Mouse (Mus musculus): ENCODE data around the gene Spag6. TPM values are rescaled to one million over a fixed set of nuclear protein-coding genes. Genes with fewer than 3 reads are reported as not detected.

The Spag6 gene
- total and polyA plus RNA-seq, 3 experiments, result 0.10 TPM; not detected in 2

- Histone ChIP-seq H3K36me3 (ENCODE audit: control insufficient read depth in 1 of 2, insufficient read depth in 2 of 2, low read length in 2 of 2) (no peaks in the 10 kb centered on the region; a peak in 1 of 4 replicates), H3K9ac (ENCODE audit: control insufficient read depth, low read depth, low read length, poor library complexity, severe bottlenecking) (no peak overlapping the region), H3K79me2 (ENCODE audit: control insufficient read depth, insufficient read depth, low read length, poor library complexity) (peaks cover 6% of the 10 kb centered on the region; the same call in 1 of the 2 replicates), H3K27me3 (ENCODE audit: control insufficient read depth in 1 of 2, insufficient read depth in 2 of 2, low read length in 2 of 2) (peaks cover 3 to 5% of the 10 kb centered on the region in 2 experiments), H3K4me1 (ENCODE audit: control insufficient read depth in 1 of 2, insufficient read depth in 2 of 2, low read length in 2 of 2) (peaks cover 0 to 2% of the 10 kb centered on the region in 2 experiments; a peak in 1 of 4 replicates), H3K27ac (ENCODE audit: control insufficient read depth, low read depth, low read length) (no peak overlapping the region), H3K9me3 (replicated peaks; ENCODE audit: insufficient read depth, low read length) (no peaks in the 10 kb centered on the region), H3K4me3 (ENCODE audit: control insufficient read depth in 1 of 2, insufficient read depth in 1 of 2, low read depth in 2 of 2, low read length in 2 of 2) (no peak overlapping the region)
- DNase-seq (ENCODE audit: low read depth, low spot score), result no peak
- TF ChIP-seq SMC3 (IDR thresholded peaks at IDR 0.05; ENCODE audit: low read depth, low read length), result no peak
- TF ChIP-seq TAL1 (IDR thresholded peaks at IDR 0.05; ENCODE audit: low read length), result no peak
- no peak for TF ChIP-seq TCF12 (IDR thresholded peaks at IDR 0.05; ENCODE audit: low read depth, low read length)
- TF ChIP-seq ZKSCAN1 (IDR thresholded peaks at IDR 0.05; ENCODE audit: low read depth, low read length), result no peak
- TF ChIP-seq MYC (IDR thresholded peaks at IDR 0.05; ENCODE audit: low read depth, low read length), result no peak
- TF ChIP-seq RAD21 (IDR thresholded peaks at IDR 0.05; ENCODE audit: low read depth, low read length), result no peak
- no peak for TF ChIP-seq GABPA (IDR thresholded peaks at IDR 0.05; ENCODE audit: low read depth, low read length)
- no peak for TF ChIP-seq MAX (IDR thresholded peaks at IDR 0.05; ENCODE audit: low read length)
- TF ChIP-seq MAFK (IDR thresholded peaks at IDR 0.05; ENCODE audit: borderline replicate concordance, low read depth, low read length), result no peak
- no peak for TF ChIP-seq UBTF (IDR thresholded peaks at IDR 0.05; ENCODE audit: borderline replicate concordance, insufficient read depth, low read depth, low read length)
- no peak for TF ChIP-seq JUND (IDR thresholded peaks at IDR 0.05; ENCODE audit: low read depth, low read length)
- TF ChIP-seq ZMIZ1 (IDR thresholded peaks at IDR 0.05; ENCODE audit: low read depth, low read length), result no peak
- TF ChIP-seq NELFE (IDR thresholded peaks at IDR 0.05; ENCODE audit: low read depth, low read length), result no peak
- no peak for TF ChIP-seq POLR2A (IDR thresholded peaks at IDR 0.05; ENCODE audit: control insufficient read depth in 1 of 2, insufficient read depth in 1 of 2, low read depth in 1 of 2, low read length in 2 of 2, poor library complexity in 1 of 2)
- TF ChIP-seq USF2 (IDR thresholded peaks at IDR 0.05; ENCODE audit: borderline replicate concordance in 1 of 2, insufficient read depth in 1 of 2, low read depth in 1 of 2, low read length in 2 of 2), result no peak
- no peak for TF ChIP-seq MAZ (IDR thresholded peaks at IDR 0.05; ENCODE audit: low read depth, low read length)
- TF ChIP-seq MEF2A (IDR thresholded peaks at IDR 0.05; ENCODE audit: extremely low read depth, insufficient replicate concordance, low read depth, low read length, poor library complexity, severe bottlenecking), result no peak
- no peak for TF ChIP-seq ZC3H11A (IDR thresholded peaks at IDR 0.05; ENCODE audit: low read depth, low read length)
Measured at GRCm38 (mm10) chr2:18690055-18690691, 3.7 kb upstream of the Spag6 start.

DNA sequence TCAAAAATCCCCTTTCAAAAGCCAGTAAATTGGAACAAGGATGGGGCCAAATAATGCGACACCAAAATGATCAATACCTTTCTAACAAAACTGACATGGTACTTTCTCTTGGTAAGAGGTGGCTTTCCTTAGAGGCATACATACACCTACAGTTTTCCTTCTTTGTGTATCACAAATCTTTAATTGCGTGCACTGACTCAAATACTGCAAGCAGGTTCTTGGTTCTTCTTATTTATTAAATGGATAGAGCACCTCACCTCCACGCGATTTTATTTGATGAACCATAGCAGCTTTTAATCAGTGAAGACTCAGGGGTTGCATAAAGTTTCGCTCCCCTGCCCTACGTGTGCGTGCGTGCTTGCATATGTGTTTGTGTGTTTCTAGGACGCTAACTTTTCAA lies 3.1 kb upstream of the Spag6 start:
- Histone ChIP-seq H3K4me3 (ENCODE audit: control insufficient read depth in 1 of 2, insufficient read depth in 1 of 2, low read depth in 2 of 2, low read length in 2 of 2) (no peak overlapping the region), H3K27me3 (ENCODE audit: control insufficient read depth in 1 of 2, insufficient read depth in 2 of 2, low read length in 2 of 2) (peaks cover 3 to 5% of the 10 kb centered on the region in 2 experiments)

More for the DNA sequence above, 3.1 kb upstream of the Spag6 start:
- peaks cover 0 to 2% of the 10 kb centered on the region in 2 experiments; a peak in 1 of 4 replicates for H3K4me1 ChIP-seq (ENCODE audit: control insufficient read depth in 1 of 2, insufficient read depth in 2 of 2, low read length in 2 of 2)
- H3K79me2 ChIP-seq (ENCODE audit: control insufficient read depth, insufficient read depth, low read length, poor library complexity), result peaks cover 6% of the 10 kb centered on the region; the same call in 1 of the 2 replicates
- H3K36me3 ChIP-seq (ENCODE audit: control insufficient read depth in 1 of 2, insufficient read depth in 2 of 2, low read length in 2 of 2), result no peaks in the 10 kb centered on the region; a peak in 1 of 4 replicates
- H3K27ac ChIP-seq (ENCODE audit: control insufficient read depth, low read depth, low read length), result no peak overlapping the region
- no peak overlapping the region for H3K9ac ChIP-seq (ENCODE audit: control insufficient read depth, low read depth, low read length, poor library complexity, severe bottlenecking)
- DNase-seq (ENCODE audit: low read depth, low spot score), result no peak
- H3K9me3 ChIP-seq (replicated peaks; ENCODE audit: insufficient read depth, low read length), result no peaks in the 10 kb centered on the region
- TF ChIP-seq CHD2 (IDR thresholded peaks at IDR 0.05; ENCODE audit: low read length), result no peak

Data from MEL (cell line).